Mouse (Mus musculus): Measurements from ENCODE around the gene Abhd14a.

DNA sequence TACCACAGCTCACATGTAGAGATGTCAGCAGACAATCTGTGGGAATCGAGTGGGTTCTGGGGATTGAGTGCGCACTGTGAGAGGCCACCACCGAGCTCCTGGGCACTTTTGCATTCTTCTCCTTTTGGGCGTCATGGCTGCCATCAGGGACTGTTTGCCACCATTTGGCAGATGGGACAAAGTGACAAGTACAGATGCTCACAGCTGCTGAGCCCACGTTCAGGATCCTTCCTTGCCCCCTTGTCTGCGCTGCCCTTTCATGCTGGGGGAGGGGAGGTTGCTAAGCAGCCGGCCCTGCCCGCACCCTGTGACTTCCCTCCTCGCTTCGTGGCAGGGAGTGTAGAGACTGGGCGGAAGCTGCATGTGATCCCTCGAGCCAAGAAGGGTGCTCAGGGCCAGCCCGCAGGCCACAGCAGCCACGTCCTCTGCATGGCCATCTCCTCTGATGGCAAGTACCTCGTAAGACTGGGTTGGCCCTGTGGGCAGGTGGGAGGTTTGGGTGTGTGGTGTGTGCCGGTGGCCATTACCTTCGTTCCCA, 35.2 kb upstream of the Abhd14a start:
- TF ChIP-seq CTCF (IDR thresholded peaks at IDR 0.05) (no peak), EP300 (IDR thresholded peaks at IDR 0.05) (no peak)

Data from lung, postnatal 0 days (tissue).